Mouse (Mus musculus) stomach, embryonic 14.5 days (tissue): ENCODE measurements at regions not wholly inside any gene's neighbourhood (a gene's known extent, or its start where the extent isn't known, plus 50 kb on each side); places are given as distances from the start of the nearest gene placed in this dataset.

Experiments used
- ATAC-seq: fragments of 200-750 bp; cut with Nextera tagmentation; 2 replicates; pipeline ENCODE4 v1.8.0; 2017; ENCODE audit warnings: low read depth, moderate TSS enrichment; ENCODE audit not compliant: insufficient number of reproducible peaks, insufficient read depth, low FRiP score
- H3K27ac ChIP-seq: fragments of 300-500 bp; sonication (generic); 2 replicates; pipeline ENCODE4 v1.5.1; 2014; ENCODE audit warnings: mild to moderate bottlenecking, low read length, moderate library complexity, mixed read lengths
- H3K27me3 ChIP-seq: fragments of 300-500 bp; sonication (generic); 2 replicates; pipeline ENCODE4 v1.6.1; 2014; ENCODE audit warnings: low read length, control low read depth, mixed read lengths; ENCODE audit not compliant: control insufficient read depth, insufficient read depth
- H3K36me3 ChIP-seq: fragments of 300-500 bp; sonication (generic); 2 replicates; pipeline ENCODE4 v1.6.1; 2014; ENCODE audit warnings: mild to moderate bottlenecking, control low read depth, low read length, moderate library complexity, mixed read lengths; ENCODE audit not compliant: control insufficient read depth, insufficient read depth
- H3K4me1 ChIP-seq: fragments of 300-500 bp; sonication (generic); 2 replicates; pipeline ENCODE4 v1.6.1; 2014; ENCODE audit warnings: low read length, control low read depth, mixed read lengths; ENCODE audit not compliant: control insufficient read depth, insufficient read depth
- H3K4me2 ChIP-seq: fragments of 300-500 bp; sonication (generic); replicated peaks from 2 replicates; pipeline ENCODE4 v1.6.1; 2014; ENCODE audit warnings: low read depth, low read length, control low read depth
- H3K4me3 ChIP-seq: fragments of 300-500 bp; sonication (generic); 2 replicates; pipeline ENCODE4 v1.5.1; 2014; ENCODE audit warnings: low read depth, low read length, control low read depth
- H3K9ac ChIP-seq: fragments of 300-500 bp; sonication (generic); replicated peaks from 2 replicates; pipeline ENCODE4 v1.6.1; 2014; ENCODE audit warnings: low read depth, mild to moderate bottlenecking, control low read depth, low read length, moderate library complexity, mixed read lengths
- H3K9me3 ChIP-seq: fragments of 300-500 bp; sonication (generic); 2 replicates; pipeline ENCODE4 v1.6.1; 2016; ENCODE audit warnings: low read depth, low read length, control low read depth; ENCODE audit not compliant: control insufficient read depth
- WGBS: fragments of 180-500 bp; shearing (Covaris S2); extraction: QIAGEN DNeasy Blood & Tissue Kit; methylation state at CpG from one replicate; pipeline ENCODE4 v1.1.7; 2014; 5-methylcytosine and 5-hydroxymethylcytosine counted together

DNA sequence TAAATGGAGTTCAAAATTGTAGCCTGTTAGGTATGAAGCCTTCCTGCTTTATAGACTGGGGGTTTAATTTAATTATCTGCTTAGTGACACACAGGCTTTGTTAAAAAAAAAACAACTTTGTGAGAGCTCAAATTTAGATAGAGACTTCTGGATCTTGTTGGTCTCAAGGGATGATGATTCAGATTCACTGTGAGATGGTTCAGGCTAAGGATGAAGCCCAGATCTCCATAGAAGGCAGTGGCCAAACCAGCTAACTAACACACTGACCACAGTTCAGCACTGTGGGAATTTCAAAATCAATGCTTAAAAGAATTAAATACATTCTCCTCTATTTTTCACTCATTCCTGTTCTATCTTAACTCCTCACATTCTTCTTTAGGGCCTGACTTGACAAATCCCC is 395.7 kb upstream of the Zeb2 start:
- Histone ChIP-seq H3K4me1 (peaks cover 3% of the 10 kb centered on the region; the same call in 1 of the 2 replicates), H3K9me3 (no peaks in the 10 kb centered on the region), H3K9ac (no peak overlapping the region), H3K27ac (no peak overlapping the region), H3K4me2 (no peak overlapping the region), H3K27me3 (no peaks in the 10 kb centered on the region), H3K36me3 (no peaks in the 10 kb centered on the region), H3K4me3 (no peak overlapping the region)
- ATAC-seq: no peak

DNA sequence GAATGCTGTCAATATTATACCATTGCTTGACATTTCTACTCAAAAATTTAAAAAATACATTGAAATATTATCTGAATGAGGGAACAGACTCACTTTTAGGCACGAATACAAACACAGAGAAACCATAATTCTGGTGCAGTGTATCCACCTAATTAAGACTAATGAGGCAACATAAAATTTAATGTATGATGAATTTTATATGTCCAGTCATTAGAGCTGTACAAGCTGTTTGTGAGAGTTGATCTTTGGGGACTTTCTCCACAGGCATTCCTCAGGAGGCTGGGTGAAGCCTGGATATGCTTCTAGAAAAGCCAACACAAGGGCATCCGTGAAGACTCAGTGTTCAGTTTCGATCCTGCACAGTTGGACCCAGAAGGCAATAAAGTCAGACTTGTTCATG is 394.6 kb upstream of the Zeb2 start:
- no peak overlapping the region for H3K4me3 ChIP-seq
- H3K36me3 ChIP-seq: no peaks in the 10 kb centered on the region
- no peak for ATAC-seq
- no peaks in the 10 kb centered on the region for H3K9me3 ChIP-seq
- H3K27me3 ChIP-seq: no peaks in the 10 kb centered on the region
- peaks cover 3% of the 10 kb centered on the region; the same call in 1 of the 2 replicates for H3K4me1 ChIP-seq
- no peak overlapping the region for H3K27ac ChIP-seq
- no peak overlapping the region for H3K4me2 ChIP-seq
- WGBS: 92% methylated on average over 3 of the region's 3 CpGs
- H3K9ac ChIP-seq: no peak overlapping the region

DNA sequence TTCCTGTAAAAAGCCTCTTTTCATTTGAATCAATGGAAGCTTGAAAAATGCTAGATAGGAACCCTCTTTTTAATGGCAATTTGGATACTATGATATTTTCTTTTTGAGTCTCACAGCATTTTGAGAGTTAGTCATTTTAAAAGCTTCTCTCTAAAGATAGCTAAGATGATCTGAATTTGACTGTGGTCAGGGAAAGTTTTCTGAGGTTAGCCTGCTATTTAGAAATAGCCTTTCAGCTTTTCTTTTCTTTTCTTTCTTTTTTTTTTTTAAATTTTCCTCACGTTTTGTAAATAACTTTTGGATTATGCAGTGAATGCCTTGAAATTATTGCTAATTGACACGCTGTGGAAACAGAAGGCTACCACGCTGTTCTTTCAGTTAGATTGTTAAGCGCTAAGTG is 387.3 kb upstream of the Zeb2 start:
- no peaks in the 10 kb centered on the region for H3K36me3 ChIP-seq
- H3K9ac ChIP-seq: no peak overlapping the region
- H3K27ac ChIP-seq: no peak overlapping the region
- H3K4me1 ChIP-seq: no peaks in the 10 kb centered on the region
- H3K4me3 ChIP-seq: no peak overlapping the region
- H3K9me3 ChIP-seq: peaks cover 4% of the 10 kb centered on the region; the same call in 1 of the 2 replicates
- no peak overlapping the region for H3K4me2 ChIP-seq
- WGBS: 91% methylated on average over 4 of the region's 4 CpGs
- no peaks in the 10 kb centered on the region for H3K27me3 ChIP-seq
- ATAC-seq: no peak

DNA sequence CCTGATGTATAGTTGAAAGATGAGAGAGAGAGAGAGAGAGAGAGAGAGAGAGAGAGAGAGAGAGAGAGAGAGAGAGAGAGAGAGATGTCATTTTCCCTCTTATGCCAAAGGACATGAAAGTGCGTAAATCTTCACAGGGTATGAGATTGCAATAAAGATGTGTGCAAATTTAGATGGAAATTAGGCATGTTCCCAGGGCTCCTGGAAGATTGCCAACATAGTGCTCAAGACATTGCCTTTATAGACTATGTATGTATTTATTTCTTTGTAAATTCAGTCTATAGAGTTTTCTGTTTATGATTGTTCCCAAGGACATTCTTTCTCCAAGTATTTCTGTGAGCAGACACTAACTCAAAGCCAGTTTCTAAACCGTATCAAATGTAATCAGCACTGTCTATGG is 376.5 kb upstream of the Zeb2 start:
- Histone ChIP-seq H3K9ac (no peak overlapping the region), H3K27me3 (no peaks in the 10 kb centered on the region), H3K4me3 (no peak overlapping the region), H3K9me3 (no peaks in the 10 kb centered on the region), H3K4me1 (no peaks in the 10 kb centered on the region), H3K27ac (no peak overlapping the region), H3K36me3 (no peaks in the 10 kb centered on the region), H3K4me2 (no peak overlapping the region)
- ATAC-seq: no peak
- WGBS: 89% methylated on average over 2 of the region's 2 CpGs

DNA sequence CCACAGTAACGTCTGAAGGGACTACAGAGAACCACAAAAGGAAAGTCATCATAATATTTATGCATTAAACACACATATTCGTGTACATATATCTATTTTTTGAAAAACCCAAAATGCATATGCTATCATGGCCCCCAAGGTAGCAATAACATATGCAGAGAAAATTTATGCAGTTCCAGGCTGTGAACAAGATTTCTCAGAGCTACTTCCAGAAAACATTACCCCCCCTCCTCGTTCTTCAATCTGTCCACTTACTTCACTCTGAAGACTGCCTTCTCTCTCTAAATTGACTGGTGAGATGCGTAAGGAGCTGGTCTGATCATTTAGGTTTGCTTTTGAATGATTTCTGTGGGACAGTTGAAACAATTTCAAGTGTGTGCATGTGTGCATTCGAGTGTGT is 369.3 kb upstream of the Zeb2 start:
- H3K9me3 ChIP-seq: no peaks in the 10 kb centered on the region
- H3K4me1 ChIP-seq: no peaks in the 10 kb centered on the region
- no peak for ATAC-seq
- 75% methylated on average over 5 of the region's 5 CpGs for WGBS
- H3K9ac ChIP-seq: no peak overlapping the region
- H3K27me3 ChIP-seq: no peaks in the 10 kb centered on the region
- H3K27ac ChIP-seq: no peak overlapping the region
- H3K36me3 ChIP-seq: no peaks in the 10 kb centered on the region
- no peak overlapping the region for H3K4me2 ChIP-seq
- no peak overlapping the region for H3K4me3 ChIP-seq

DNA sequence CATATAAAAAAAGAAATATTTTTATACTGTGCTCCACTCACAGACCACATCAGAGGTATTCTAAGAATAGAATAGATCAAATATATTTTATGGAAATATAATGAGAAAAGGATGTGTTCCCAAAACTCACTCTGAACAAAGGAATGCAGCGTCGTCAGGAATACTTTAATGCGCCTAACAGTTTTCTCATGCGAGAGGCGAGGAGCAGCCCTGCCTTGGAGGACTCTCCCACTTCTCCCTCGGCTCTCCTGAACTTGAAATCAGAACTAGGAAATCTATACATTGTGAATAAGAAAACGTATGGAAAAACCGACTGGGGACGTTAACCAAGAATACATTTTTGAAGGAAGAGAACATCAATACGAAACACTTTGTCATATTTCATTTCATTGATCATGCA is 368.3 kb upstream of the Zeb2 start:
- ATAC-seq: no peak
- Histone ChIP-seq H3K27me3 (no peaks in the 10 kb centered on the region), H3K27ac (no peak overlapping the region), H3K4me3 (no peak overlapping the region), H3K9me3 (no peaks in the 10 kb centered on the region), H3K4me2 (no peak overlapping the region), H3K36me3 (no peaks in the 10 kb centered on the region), H3K4me1 (no peaks in the 10 kb centered on the region), H3K9ac (no peak overlapping the region)
- 85% methylated on average over 10 of the region's 10 CpGs for WGBS

DNA sequence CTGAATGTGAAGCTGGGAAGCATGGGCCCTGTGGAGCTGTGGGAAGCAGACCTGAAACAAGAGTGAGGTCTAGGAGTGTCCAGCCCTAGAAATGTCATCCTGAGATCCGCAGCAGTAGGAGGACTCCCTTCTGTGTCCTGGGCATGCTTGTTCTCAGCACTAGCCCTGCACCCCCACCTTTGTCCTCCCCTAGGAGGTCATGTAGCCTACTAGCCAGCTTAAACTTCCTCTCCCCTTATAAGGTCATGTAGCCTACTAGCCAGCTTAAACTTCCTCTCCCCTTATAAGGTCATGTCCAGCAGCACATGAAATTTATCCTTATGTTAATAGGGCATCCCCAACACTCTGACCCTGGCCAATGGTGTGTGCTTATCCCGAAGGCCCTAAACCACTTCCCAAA is 363.5 kb upstream of the Zeb2 start:
- no peak for ATAC-seq
- Histone ChIP-seq H3K4me1 (no peaks in the 10 kb centered on the region), H3K27ac (no peak overlapping the region), H3K9me3 (no peaks in the 10 kb centered on the region), H3K4me2 (no peak overlapping the region), H3K27me3 (no peaks in the 10 kb centered on the region), H3K36me3 (no peaks in the 10 kb centered on the region), H3K4me3 (no peak overlapping the region), H3K9ac (no peak overlapping the region)
- WGBS: 76% methylated on average over 2 of the region's 2 CpGs

DNA sequence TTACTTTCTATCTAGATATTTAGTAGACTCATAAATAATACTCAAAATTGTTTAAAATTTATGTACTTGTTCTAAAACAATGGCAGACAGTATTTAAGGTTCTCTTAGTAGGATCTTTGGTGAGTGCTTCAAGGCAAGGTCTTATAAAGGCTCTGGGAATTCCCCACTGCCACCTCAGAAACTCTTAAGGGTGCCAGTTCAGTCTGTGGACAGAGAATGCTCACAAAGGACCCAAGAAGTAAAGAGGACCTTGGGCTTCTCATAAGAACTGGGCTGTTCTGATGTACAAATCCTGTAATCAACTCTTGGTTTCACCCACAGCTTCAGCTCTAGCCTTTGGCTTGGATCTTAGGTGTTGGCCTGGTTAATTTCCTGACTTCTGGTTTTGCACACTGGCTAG is 358.8 kb upstream of the Zeb2 start:
- ATAC-seq: no peak
- no peak overlapping the region for H3K27ac ChIP-seq
- H3K4me1 ChIP-seq: no peaks in the 10 kb centered on the region
- H3K4me2 ChIP-seq: no peak overlapping the region
- no peaks in the 10 kb centered on the region for H3K36me3 ChIP-seq
- H3K27me3 ChIP-seq: no peaks in the 10 kb centered on the region
- H3K4me3 ChIP-seq: no peak overlapping the region
- no peak overlapping the region for H3K9ac ChIP-seq
- H3K9me3 ChIP-seq: no peaks in the 10 kb centered on the region

DNA sequence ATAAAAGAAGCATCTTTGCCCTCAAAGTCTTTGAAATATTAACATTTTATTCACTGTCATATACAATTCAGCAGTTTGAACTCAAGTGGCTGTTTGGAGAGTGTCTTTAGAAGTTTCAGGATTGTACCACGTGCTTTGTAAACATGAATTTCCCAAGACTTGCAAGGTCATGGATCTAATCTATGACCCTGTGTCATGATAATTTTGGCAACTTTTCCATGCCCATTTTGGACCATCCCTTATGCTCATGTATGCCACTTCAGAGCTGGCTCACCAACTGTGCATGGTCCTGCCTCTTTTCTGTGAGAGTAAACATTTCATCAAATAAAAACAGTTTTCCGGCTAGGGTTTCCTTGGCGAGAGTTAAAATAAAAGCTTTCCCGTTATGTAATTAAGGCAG is 347.1 kb upstream of the Zeb2 start:
- H3K4me1 ChIP-seq: no peaks in the 10 kb centered on the region
- no peak overlapping the region for H3K4me2 ChIP-seq
- H3K27ac ChIP-seq: no peak overlapping the region
- 71% methylated on average over 4 of the region's 4 CpGs for WGBS
- H3K4me3 ChIP-seq: no peak overlapping the region
- no peak for ATAC-seq
- no peaks in the 10 kb centered on the region for H3K36me3 ChIP-seq
- no peak overlapping the region for H3K9ac ChIP-seq
- no peaks in the 10 kb centered on the region for H3K27me3 ChIP-seq
- H3K9me3 ChIP-seq: no peaks in the 10 kb centered on the region
